Mouse (Mus musculus): ENCODE data around the gene 1600012H06Rik.
"Not testable (repeated sequence)": the region's sequence is repeated elsewhere in the genome, so short reads cannot be mapped to it uniquely, and the experiment has no call there.

1600012H06Rik gene

DNA sequence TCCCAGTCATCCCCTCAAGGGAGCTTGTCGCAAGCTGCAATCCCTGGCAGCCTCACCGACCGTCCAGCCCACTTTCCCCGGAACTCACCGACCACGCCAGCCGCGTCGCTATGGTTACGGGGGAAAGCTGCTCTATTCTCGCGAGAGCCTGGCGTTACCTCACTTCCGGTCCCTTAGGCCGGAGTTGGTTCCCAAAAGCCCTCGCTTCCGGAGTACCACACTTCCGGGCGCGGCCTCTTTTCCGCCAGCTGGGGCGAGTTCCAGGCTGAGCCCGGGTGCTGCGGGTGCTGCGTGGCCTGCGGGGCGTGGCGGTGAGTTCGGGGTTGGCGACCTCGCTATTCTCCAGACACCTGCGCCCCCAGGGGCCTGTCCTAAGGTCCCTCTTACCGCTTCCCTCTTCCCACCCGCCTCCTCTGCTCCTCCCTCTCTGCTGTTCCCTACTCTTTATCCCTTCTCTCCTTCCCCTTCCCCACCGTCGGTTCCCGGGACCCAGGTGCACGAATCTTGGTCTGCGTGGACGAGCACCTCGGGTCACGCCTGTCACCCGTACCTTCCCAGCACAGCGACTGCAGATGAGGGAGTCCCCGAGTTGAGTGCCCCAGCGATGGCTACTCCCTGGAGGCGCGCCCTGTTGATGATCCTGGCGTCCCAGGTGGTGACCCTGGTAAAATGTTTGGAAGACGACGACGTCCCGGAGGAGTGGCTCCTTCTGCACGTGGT lies at the start of gene 1600012H06Rik, which contains the start of gene Wdr27:
Gene 1600012H06Rik, plus strand, starts transcription at position 176 of the 720 bp plus-strand sequence.
Gene Wdr27, minus strand, starts transcription at position 150 of the 720 bp plus-strand sequence.
- DNase-seq (ENCODE audit: low read depth, low spot score): peak; percentile 100

DNA sequence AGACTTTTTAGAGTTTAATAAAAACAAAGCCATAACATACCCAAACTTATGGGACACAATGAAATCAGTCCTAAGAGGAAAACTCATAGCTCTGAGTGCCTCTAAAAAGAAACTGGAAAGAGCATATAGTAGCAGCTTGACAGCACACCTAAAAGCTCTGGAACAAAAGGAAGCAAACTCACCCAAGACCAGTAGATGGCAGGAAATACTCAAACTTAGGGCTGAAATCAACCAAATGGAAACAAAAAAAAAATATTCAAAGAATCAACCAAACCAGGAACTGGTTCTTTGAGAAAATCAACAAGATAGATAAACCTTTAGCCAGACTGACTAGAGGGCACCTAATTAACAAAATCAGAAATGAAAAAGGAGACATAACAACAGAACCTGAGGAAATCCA lies 47.9 kb upstream of the 1600012H06Rik start:
- DNase-seq (ENCODE audit: low read depth, low spot score): peak; percentile 39

DNA sequence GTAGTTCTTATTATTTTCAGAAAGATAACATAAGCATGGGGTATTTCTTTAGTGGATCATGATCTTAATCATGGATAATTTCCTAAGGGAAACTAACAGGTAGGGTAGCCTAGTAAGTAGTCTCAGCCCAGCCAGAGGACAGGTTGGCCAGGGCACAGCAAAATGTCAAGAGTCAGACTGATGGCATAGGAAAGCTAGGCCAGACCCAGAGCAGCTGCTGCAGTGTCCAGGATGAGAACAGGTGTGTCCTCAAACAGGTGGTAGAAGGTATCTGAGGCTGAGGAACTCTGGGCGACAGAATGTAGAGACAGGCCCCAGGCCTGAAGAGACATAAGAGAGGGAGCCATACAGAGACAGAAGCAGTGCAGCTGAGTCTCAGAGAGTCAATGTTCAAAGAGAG lies 44.0 kb upstream of the 1600012H06Rik start:
- DNase-seq (ENCODE audit: low read depth, low spot score): no peak

DNA sequence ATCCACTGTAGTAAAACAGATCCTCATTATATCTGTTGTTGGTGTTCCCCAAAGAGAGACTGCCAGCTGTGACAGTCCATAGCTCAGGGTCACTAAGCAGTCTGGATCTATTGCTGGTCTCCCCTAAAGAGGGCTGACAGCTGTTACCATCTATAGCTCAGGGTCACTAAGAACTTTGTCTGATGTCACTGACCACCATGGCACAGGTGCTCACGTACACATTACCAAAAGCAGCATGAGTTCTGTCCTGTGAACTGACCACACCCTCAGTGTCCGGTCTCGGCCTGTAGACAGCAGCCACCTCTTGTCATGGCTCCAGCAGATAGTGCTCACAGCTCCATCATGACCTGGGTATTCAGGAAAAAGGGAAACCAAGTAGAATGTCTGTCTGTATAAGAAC lies 39.8 kb upstream of the 1600012H06Rik start:
- peak; percentile 12 for DNase-seq (ENCODE audit: low read depth, low spot score)

DNA sequence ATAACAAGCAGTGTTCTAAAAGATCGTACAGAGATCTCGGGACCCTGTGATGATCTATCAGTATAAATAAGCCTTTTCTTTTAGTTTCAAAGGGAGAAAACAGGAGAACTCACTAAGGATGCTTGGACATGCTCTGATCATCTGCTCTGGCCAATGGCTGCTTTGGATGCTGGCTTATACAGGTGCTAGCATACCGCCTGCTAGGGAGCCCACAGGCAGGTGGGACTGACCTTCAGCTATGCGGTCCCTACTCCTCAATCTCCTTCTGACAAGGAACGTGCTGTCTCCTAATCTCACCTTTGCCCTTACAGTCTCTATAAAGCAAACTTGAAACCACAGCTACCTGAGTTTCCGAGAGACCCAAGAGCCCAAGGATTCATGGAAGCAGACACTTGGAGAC lies 38.8 kb upstream of the 1600012H06Rik start:
- DNase-seq (ENCODE audit: low read depth, low spot score): no peak

DNA sequence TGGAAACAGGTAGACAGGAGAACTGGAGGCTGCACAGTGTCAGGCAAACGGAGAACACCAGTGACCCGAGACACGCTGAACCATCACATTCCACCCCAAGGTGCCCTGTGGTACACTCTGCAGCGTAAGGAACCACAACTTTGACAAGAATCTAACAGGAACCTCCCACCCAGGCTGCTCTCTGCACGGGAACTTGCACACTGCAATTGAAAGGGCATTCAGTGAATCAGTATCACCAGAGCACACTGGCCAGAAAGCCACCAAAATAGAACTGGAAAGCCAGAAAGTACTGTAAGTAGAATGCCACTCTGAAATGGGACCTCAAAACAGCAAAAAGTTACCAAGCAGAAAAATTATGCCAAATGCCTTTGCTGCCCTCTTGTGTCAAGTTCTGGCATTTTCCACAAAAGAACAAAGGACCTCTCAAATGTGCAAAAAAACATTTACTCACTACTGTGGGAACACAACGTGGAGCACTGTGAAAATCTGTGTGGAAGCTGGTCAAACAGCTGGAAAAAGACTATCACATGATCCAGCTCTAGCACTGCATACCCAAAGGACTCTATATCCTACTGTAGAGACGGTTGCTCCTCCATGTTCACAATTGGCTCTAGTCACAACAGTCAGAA lies 38.2 kb upstream of the 1600012H06Rik start:
- DNase-seq (ENCODE audit: low read depth, low spot score): peak; percentile 91

DNA sequence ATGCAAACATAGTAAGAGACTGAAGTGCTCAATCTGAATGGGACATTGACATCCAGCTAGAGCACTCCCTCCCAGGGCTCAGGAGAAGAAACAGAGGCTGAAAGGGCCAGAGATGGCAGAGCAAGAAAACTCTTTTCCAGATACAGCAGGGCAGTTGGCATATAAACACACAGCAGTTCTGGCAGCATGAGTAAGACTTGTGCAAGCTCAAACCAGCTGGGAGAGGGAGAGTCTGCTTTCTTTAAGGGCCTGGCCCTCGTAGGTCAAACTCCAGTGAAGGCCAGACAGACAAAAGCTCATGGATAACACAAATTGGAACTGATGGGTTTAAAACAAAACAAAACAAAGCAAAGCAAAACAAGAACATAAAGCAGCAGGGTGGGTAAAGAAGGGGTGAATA lies 36.4 kb upstream of the 1600012H06Rik start:
- peak; percentile 30 for DNase-seq (ENCODE audit: low read depth, low spot score)

DNA sequence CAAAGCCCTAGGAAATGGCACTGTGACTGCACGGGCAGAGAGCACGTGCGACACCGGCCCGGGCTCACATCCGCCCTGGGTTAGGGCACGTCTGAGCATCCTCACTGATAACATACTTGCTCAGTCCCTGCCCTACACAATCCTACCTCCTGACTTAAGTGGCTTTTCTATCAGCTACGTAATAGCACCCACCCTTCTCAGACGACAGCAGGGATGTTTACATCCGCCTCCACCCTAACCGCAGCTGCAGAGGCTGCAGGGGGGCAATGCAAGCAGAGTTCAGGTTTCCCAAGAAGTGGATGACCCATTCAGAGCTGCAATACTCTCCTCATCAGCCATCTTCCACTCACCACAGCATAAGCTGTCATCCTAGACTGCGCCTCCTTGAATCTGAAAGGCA lies 35.8 kb upstream of the 1600012H06Rik start:
- DNase-seq (ENCODE audit: low read depth, low spot score): no peak

DNA sequence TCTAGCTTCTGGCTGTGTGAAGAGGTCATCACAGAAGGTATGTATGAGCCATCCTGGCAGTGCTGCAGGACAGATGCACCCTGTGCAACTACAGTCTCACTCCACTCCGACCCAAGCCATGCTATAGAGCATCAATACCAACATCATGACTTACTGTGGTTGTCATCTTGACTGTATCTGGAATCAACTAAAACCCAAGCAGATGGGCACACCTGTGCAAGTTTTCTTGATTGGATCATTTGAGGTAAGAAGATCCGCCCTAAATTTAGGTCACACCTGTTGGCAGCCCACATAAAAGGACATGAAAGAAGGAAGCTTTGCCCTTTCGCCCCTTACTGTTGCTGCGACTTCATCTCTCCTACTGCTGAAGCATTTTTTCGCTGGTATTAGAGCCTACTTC lies 33.7 kb upstream of the 1600012H06Rik start:
- no peak for DNase-seq (ENCODE audit: low read depth, low spot score)

DNA sequence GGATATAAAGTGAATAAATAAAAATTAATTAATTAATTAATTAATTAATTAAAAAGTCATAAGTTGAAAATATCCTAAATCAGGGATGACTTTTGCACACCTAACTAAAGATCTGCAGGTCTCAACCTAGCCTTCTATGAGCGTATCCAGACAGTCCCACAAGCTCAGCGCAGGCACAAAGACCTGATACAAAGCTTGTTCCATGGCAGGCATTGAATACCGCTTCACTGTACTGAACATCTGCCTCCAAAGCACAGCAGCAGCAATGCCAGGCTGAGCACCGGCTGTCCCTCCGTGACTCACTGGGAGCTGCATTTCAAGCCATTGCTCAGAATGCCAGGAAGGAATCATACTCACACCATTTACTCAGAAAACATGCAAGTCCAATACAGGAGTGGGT lies 32.2 kb upstream of the 1600012H06Rik start:
- DNase-seq (ENCODE audit: low read depth, low spot score): no peak

DNA sequence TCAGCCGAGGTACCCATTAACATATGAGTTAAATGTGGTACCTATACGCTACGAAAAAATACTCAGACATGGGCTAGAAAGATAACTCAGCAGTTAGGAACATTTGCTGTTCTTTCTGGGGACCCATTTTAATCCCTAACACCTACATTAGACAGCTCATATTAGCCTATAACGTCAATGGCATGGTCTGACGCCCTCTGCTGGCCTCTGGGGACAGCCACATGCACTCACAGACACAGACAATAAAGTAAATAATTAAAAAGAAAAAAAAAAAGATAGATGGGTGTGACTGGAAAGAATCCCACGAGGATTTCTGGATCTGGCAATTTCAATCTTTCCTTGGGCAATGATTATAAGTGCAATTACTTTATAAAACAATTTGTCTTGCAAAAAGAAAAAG lies 30.6 kb upstream of the 1600012H06Rik start:
- DNase-seq (ENCODE audit: low read depth, low spot score): peak; percentile 46

DNA sequence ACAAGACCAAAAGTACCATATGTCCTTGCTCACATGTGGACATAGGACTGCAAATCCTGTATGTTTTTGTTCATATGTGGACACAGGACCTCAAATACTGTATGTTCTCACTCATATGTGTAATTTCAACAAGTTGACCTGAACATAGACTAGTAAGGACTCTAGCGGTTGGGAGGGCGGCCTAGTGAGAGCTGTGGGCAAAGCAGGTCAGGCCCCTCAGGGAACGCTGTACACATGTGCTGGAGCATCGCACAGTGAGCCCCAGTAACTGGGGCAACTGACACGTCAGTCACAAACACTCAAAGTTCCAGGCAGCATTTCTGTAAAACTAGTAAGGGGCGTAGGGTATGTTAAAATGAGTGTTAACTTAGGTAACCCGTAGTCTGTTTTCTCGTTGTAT lies 30.0 kb upstream of the 1600012H06Rik start:
- no peak for DNase-seq (ENCODE audit: low read depth, low spot score)

DNA sequence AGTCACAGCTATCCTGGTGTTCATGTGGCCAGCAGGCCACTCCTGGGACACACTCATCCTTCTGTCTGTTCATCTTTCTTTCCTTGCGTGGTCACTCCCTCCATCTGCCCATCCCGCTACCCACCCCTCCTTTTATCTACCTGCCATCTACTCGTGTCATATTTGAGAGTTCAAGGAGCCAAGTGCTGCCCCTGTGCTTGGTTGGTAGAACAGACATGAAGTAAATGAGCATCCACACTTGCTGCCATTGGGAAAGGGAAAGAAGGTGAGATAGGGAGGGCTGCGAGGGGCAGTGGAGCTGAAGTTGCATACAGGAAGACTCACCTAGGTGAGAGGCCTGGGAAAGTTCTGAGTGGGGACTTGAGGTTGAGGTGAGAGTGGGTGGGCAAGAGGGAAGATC lies 28.6 kb upstream of the 1600012H06Rik start:
- no peak for DNase-seq (ENCODE audit: low read depth, low spot score)

DNA sequence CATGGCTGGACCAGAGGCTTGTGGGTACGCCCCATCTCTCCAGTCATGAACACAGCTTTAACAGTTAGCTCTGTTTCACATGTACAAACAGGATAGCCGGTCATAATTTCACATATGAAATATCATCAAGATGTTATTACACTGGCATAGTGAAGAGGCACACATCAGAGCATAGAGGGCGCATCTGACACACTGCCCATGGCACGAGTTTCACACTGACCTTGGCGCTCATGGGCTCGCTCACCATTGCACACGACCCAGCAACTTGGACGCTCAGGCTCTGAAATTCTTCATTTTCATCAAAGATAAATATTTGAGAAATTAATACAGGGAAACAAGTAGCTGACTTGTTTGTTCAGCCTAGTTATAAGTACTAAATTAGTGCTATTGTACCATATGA lies 25.1 kb upstream of the 1600012H06Rik start:
- DNase-seq (ENCODE audit: low read depth, low spot score): no peak

DNA sequence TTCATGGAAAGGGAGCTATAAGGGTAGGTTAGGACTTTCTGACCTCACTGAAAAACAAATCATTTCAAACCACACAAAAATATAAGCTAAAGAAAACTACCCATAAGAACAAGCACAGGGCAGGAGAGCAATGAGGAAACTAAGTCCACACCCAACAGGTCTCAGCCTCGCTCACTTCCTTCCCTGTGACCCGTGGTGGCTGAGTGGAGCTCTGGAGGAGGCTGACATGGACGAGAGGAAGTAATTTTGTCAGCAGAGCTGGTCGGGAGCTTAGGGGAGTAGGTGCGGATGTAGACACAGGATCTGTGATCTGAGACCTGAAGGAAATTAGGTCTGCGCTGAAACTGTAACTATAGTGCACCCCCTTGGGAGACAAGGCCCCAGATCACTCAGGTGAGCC lies 21.4 kb upstream of the 1600012H06Rik start:
- no peak for DNase-seq (ENCODE audit: low read depth, low spot score)

DNA sequence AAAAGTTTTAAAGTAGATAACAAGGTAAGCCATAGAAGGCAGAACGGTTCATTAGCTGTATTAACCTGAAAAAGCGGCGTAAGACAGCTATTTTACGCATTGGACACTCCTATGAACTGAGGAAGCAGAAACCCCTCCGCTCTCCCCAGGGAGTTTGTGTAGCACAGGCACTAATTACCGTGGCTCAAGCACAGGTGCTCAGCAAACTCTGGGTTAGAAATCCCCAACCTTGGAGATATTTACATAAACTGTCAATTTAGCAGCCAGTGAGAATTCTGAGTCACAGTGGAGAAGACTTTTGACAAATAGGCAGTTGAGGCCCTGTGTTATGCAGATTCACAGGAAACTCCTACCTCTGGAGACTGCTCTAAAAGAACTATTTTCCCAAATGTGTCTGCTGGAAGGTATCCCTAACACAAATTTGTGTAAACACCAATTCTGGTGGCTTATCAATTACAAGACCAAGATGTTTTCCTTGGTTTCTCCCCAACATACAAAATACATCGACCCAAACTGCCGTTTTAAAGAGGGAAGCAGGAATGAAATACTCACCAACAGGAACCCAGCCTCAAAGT lies 15.3 kb upstream of the 1600012H06Rik start:
- no peak for DNase-seq (ENCODE audit: low read depth, low spot score)

DNA sequence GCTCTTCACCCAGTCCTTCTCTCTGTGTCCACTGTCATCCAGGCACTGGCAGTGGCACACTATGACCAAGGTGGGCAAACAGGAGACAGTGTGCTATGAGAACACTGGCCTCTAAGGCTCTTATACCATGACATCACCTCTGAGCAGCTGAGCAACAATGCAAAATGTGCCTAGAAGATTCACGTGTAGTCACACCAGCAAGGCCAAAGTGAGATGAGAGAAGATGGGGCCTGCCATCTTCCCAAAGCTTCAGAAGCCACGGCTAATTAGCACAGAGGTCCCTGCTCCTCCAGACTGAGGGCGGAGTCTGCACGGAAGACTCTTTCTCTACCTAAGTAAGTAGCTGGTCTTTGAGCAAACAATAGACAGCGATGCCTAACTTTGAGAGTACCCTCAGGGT lies 14.4 kb upstream of the 1600012H06Rik start:
- DNase-seq (ENCODE audit: low read depth, low spot score): no peak

DNA sequence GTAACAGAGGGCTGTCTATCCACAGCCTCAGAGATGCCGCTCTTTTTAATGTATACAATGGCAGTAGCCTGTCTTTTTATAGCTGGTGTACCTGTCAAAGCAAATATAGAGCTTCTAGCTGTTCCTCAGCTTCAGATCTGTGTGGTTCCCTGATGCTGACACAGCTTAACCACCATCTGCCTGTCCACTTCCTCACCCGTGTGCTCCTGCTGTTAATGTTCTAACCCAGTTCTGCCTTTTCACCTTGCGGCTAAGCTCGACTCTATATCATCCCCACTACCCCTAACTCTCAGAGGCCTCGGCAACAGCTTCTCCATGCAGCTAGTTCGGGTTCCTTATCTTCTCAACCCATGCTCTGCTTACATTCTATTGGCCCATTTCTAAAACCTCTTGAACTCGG lies 12.3 kb upstream of the 1600012H06Rik start:
- DNase-seq (ENCODE audit: low read depth, low spot score): no peak

DNA sequence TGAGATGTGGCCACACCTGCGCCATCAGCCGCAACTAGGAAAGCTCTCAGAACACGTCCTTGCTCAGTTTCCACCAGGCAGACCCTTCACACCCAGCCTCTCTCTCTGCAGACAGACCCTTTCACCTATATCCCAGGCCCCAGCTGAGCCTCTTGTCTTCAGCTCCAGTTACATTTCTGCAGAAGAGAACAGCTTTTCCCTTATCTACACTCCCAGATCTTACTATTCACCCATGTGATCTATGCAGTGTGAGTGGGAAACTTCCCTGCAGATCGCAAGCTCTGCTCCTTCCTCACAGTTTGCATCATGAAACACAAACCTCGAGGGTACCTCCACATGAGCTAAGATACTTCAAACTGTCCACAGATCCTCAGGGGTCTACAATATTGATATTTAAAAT lies 11.5 kb upstream of the 1600012H06Rik start:
- no peak for DNase-seq (ENCODE audit: low read depth, low spot score)

DNA sequence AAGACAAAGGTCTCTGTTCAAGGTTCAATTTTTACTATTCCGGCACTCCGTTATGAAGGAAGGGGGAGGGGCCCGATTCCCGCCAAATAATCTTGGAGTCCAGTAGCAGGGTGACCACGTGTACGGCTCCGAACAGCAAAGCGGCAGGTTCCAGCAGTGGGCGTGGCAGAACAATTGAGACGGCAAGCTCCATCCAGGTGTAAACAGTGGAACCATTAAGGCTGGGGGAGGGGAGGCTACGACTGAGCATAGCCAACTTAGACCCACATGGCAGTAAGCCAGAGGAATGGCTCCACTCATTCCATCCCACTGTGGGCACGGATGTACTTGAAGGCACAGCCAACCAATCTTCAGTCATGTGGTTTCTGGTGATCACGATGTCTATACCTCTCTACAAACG lies 7.7 kb upstream of the 1600012H06Rik start:
- not testable (repeated sequence) for DNase-seq (ENCODE audit: low read depth, low spot score)

DNA sequence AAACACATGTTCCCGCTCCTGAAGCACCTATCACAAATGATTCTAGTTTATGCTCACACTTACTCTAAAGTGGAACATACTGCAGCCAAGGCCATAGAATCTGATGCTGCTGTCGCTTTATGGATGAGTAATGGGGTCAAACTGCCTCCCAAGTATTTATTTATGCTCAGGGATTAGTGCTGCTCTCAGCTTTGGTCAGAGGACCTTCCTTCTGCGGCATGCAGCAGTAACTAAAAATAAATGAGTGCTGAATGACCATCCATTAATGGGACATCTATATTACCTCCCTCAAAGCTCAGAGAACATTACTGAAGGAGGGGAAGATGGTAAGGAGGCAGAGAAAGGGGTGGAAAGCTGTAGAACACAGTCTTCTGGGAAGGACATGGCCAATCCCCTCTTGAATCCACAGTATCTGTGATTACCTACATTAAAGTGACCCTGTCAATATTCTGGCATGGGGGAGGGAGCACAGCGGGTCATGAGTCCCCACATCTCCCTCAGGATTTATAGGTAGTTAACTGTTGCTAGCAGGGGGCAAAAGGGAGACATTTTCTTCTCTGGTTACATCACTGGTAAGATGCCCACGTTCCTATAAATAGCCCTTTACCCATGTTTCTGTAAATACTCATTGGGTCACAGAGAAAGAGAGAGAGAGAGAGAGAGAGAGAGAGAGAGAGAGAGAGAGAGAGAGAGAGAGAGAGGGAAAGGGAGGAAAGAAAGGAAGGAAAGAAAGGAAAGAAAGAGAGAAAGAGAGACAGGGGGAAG lies 7.0 kb upstream of the 1600012H06Rik start:
- peak; percentile 14 for DNase-seq (ENCODE audit: low read depth, low spot score)

DNA sequence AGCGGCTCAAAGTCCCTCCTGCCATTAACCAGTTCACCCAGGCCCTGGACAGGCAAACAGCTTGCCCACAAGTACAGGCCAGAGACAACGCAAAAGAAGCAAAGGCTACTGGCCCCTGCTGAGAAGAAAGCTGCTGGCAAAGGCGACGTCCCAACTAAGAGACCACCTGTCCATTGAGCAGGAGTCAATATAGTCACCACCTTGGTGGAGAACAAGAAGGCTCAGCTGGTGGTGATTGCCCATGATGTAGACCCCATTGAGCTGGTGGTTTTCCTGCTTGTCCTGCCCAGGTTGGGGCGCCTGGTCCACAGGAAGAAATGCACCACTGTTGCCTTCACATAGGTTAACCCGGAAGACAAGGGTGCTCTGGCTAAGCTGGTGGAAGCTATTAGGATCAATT lies 803 bp upstream of the 1600012H06Rik start:
- not testable (repeated sequence) for DNase-seq (ENCODE audit: low read depth, low spot score)

Measured in 3T3-L1 (cell line).